8 mouse cellular contexts compared by ENCODE assay signal in the genomic region with DNA sequence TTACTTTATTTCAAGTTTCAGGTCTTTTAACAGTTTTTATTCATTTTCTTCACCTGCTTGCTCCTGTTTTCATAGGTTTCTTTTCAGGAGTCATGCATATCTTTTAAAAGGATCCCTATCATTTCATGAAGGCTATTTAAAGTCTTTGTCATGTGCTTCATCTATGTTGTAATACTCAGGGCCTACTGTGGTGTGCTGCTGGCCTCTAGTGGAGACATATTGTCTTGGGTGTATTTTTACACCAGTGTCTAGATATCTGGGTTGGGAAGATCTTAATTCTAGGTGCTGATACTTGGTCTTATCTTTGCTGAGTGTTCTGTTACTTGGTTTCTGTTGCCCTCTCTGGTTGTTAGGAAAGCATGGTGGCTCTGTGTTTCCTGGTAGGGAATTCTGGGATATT.
A peak's percentile ranks its signal among the peaks of the same experiment; 100 is the strongest.
DNase-seq lines count a peak whose midpoint lies in the region; ATAC-seq and TF ChIP-seq lines count a peak whose summit lies in the region.

No protein-coding gene starts in this region.

- ATAC-seq in heart, embryonic 12.5 days (ENCODE audit: insufficient number of reproducible peaks, low FRiP score), result no peak
- peak; percentile 84 for ATAC-seq in forebrain, embryonic 16.5 days

- no peaks in the 10 kb centered on the region for H3K9me3 ChIP-seq in heart, embryonic 12.5 days (replicated peaks)
- no peaks in the 10 kb centered on the region for H3K9me3 ChIP-seq in forebrain, embryonic 16.5 days (ENCODE audit: control insufficient read depth, low read length)

- no peaks in the 10 kb centered on the region for H3K27me3 ChIP-seq in heart, adult 2 months (ENCODE audit: control insufficient read depth, insufficient read depth, low read length)
- H3K27me3 ChIP-seq in heart, embryonic 12.5 days (replicated peaks), result no peaks in the 10 kb centered on the region
- H3K27me3 ChIP-seq in forebrain, embryonic 16.5 days (replicated peaks; ENCODE audit: control insufficient read depth, insufficient read depth, low read length), result no peaks in the 10 kb centered on the region
- no peaks in the 10 kb centered on the region for H3K27me3 ChIP-seq in kidney, adult 2 months (replicated peaks; ENCODE audit: control insufficient read depth, insufficient read depth, low read length)

- TF ChIP-seq CTCF in heart, adult 2 months (IDR thresholded peaks at IDR 0.05), result peak; percentile 76
- no peak for TF ChIP-seq CTCF in kidney, adult 2 months (conservative IDR thresholded peaks at IDR 0.05; ENCODE audit: insufficient read depth, insufficient read length, low read depth, low read length)

- no peak overlapping the region for H3K9ac ChIP-seq in heart, adult 2 months (ENCODE audit: low read depth, low read length)
- H3K9ac ChIP-seq in heart, embryonic 12.5 days, result no peak overlapping the region
- no peak overlapping the region for H3K9ac ChIP-seq in forebrain, embryonic 16.5 days (replicated peaks; ENCODE audit: low read depth, low read length)

- H3K4me3 ChIP-seq in heart, adult 2 months, result no peak overlapping the region
- H3K4me3 ChIP-seq in heart, embryonic 12.5 days, result no peak overlapping the region
- H3K4me3 ChIP-seq in forebrain, embryonic 16.5 days (replicated peaks; ENCODE audit: low read length), result no peak overlapping the region
- H3K4me3 ChIP-seq in kidney, adult 2 months (ENCODE audit: insufficient read depth, low read depth, low read length), result no peak overlapping the region

- no peaks in the 10 kb centered on the region for H3K36me3 ChIP-seq in heart, adult 2 months (ENCODE audit: control insufficient read depth, insufficient read depth, low read length)
- H3K36me3 ChIP-seq in heart, embryonic 12.5 days, result no peaks in the 10 kb centered on the region
- no peaks in the 10 kb centered on the region for H3K36me3 ChIP-seq in forebrain, embryonic 16.5 days (ENCODE audit: control insufficient read depth, insufficient read depth)
- H3K36me3 ChIP-seq in kidney, adult 2 months (ENCODE audit: control insufficient read depth, insufficient read depth, low read length), result no peaks in the 10 kb centered on the region

- H3K4me2 ChIP-seq in heart, embryonic 12.5 days, result no peak overlapping the region
- H3K4me2 ChIP-seq in forebrain, embryonic 16.5 days (ENCODE audit: low read length), result no peak overlapping the region

- no peaks in the 10 kb centered on the region for H3K4me1 ChIP-seq in heart, adult 2 months (ENCODE audit: control insufficient read depth, insufficient read depth, low read length)
- no peaks in the 10 kb centered on the region for H3K4me1 ChIP-seq in heart, embryonic 12.5 days (replicated peaks)
- no peaks in the 10 kb centered on the region for H3K4me1 ChIP-seq in forebrain, embryonic 16.5 days (replicated peaks; ENCODE audit: control insufficient read depth, insufficient read depth, low read length)
- no peaks in the 10 kb centered on the region for H3K4me1 ChIP-seq in kidney, adult 2 months (ENCODE audit: control insufficient read depth, insufficient read depth, low read length)

- no peak for TF ChIP-seq POLR2A in heart, adult 2 months (IDR thresholded peaks at IDR 0.05; ENCODE audit: insufficient read depth, low read depth, low read length)
- TF ChIP-seq POLR2A in kidney, adult 2 months (IDR thresholded peaks at IDR 0.05; ENCODE audit: low read depth, low read length), result no peak

- TF ChIP-seq EP300 in heart, adult 2 months (IDR thresholded peaks at IDR 0.05; ENCODE audit: insufficient read depth, low read depth, low read length), result no peak

- no peak overlapping the region for H3K27ac ChIP-seq in heart, adult 2 months
- H3K27ac ChIP-seq in heart, embryonic 12.5 days (ENCODE audit: poor library complexity, severe bottlenecking), result no peak overlapping the region
- no peak overlapping the region for H3K27ac ChIP-seq in forebrain, embryonic 16.5 days (ENCODE audit: low read length)
- no peak overlapping the region for H3K27ac ChIP-seq in kidney, adult 2 months (ENCODE audit: insufficient read depth, low read depth, low read length)

- DNase-seq in heart, adult 2 months, result peak; percentile 9 to 26
- peak; percentile 49 for DNase-seq in ZHBTc4 (ENCODE audit: low read depth, low spot score)
- peak; percentile 70 for DNase-seq in kidney, adult 2 months
- DNase-seq in left cerebral cortex, postnatal 36 days (ENCODE audit: low spot score in 2 of 2), result peak; percentile 14 to 18
- peak; percentile 48 for DNase-seq in retina, postnatal 1 day
- DNase-seq in B cell, adult 2 months, result no peak

- H3K79me2 ChIP-seq in heart, adult 2 months (replicated peaks; ENCODE audit: control insufficient read depth, insufficient read depth, low read length), result no peaks in the 10 kb centered on the region

- intact Hi-C loops in heart, adult 2 months (cut with DNase I), result loop anchor here (5.0 to 10.0 kb wide), 3 partner anchors 344 to 607 kb away; no protein-coding TSS in a partner anchor
- intact Hi-C loops in left cerebral cortex, postnatal 36 days (cut with DNase I), result loop anchor here (10.0 kb wide), 1 partner anchor 494 kb away; no protein-coding TSS in a partner anchor

Comparison
In these comparisons a context has a peak if more than half of its experiments do, and no peak if none do; other contexts are left out.
1. DNase-seq: peak in heart, adult 2 months (2 of 2), ZHBTc4 (single experiment), kidney, adult 2 months (single experiment), left cerebral cortex, postnatal 36 days (2 of 2) and retina, postnatal 1 day (single experiment); none in B cell, adult 2 months (0 of 2).